Mouse (Mus musculus) activated CD4-positive, CD25-positive, alpha-beta regulatory T cell, adult 9 weeks (primary cell): ENCODE measurements around the gene Epsti1. TPM values are rescaled to one million over a fixed set of nuclear protein-coding genes. Genes with fewer than 3 reads are reported as not detected.

Experiments
- polyA plus RNA-seq: library from polyadenylated mRNA; unstranded; fragments of 100-300 nt; shearing (Covaris generic); gene quantifications from one replicate; pipeline ENCODE4 v1.2.1, GENCODE M21; 2017

The Epsti1 gene
- polyA plus RNA-seq, result 135 TPM

GRCm38 (mm10) chr14:77904171-77904762 is at the start of gene Epsti1:
TSS of gene Epsti1 (plus strand) at chr14:77904239.

GRCm38 (mm10) chr14:77874304-77875241 is 29.5 kb upstream of the Epsti1 start, which contains the start of gene Dnajc15:
TSS of gene Dnajc15 (minus strand) at chr14:77875125.

Other genes starting within 250 kb of the Epsti1 start
- 162 TPM for gene Dnajc15, start 29.1 kb upstream of the Epsti1 start, polyA plus RNA-seq
- gene Fam216b, start 184.8 kb downstream of the Epsti1 start, polyA plus RNA-seq, result not detected